Mouse (Mus musculus) ES-Bruce4 (cell line): ENCODE data around the gene Ssbp3. TPM values are rescaled to one million over a fixed set of nuclear protein-coding genes. Genes with fewer than 3 reads are reported as not detected.

ENCODE experiments used
- H3K27ac ChIP-seq: 2 replicates; pipeline ENCODE4 v1.5.1; 2012; ENCODE audit warnings: low read length, inconsistent platforms; ENCODE audit not compliant: insufficient read depth
- H3K27me3 ChIP-seq: 2 replicates; pipeline ENCODE4 v1.6.1; 2012; ENCODE audit warnings: mild to moderate bottlenecking, low read length, inconsistent platforms; ENCODE audit not compliant: control insufficient read depth, poor library complexity, insufficient read depth, severe bottlenecking
- H3K36me3 ChIP-seq: 2 replicates; pipeline ENCODE4 v1.6.1; 2012; ENCODE audit warnings: inconsistent platforms, mild to moderate bottlenecking, low read length, moderate library complexity; ENCODE audit not compliant: control insufficient read depth, poor library complexity, insufficient read depth, severe bottlenecking
- H3K4me1 ChIP-seq: one replicate; pipeline ENCODE4 v1.8.1; 2011; ENCODE audit warnings: low read length; ENCODE audit not compliant: control insufficient read depth, insufficient read depth
- H3K4me3 ChIP-seq: 2 replicates; pipeline ENCODE4 v1.5.1; 2011; ENCODE audit warnings: low read depth, mild to moderate bottlenecking, low read length
- H3K9ac ChIP-seq: 2 replicates; pipeline ENCODE4 v1.6.1; 2012; ENCODE audit warnings: low read depth, mild to moderate bottlenecking, inconsistent platforms; ENCODE audit not compliant: poor library complexity, severe bottlenecking
- H3K9me3 ChIP-seq: replicated peaks from 2 replicates; pipeline ENCODE4 v1.6.1; 2012; ENCODE audit warnings: mild to moderate bottlenecking, low read length, inconsistent platforms; ENCODE audit not compliant: control insufficient read depth, poor library complexity, insufficient read depth, severe bottlenecking
- CTCF ChIP-seq: IDR thresholded peaks from one replicate; pipeline ENCODE4 v1.8.1; 2011; ENCODE audit warnings: low read depth, low read length
- EP300 ChIP-seq: IDR thresholded peaks from 2 replicates; pipeline ENCODE4 v1.6.1; 2011; ENCODE audit warnings: low read depth, low read length; ENCODE audit not compliant: insufficient read depth
- POLR2A ChIP-seq: IDR thresholded peaks from one replicate; pipeline ENCODE4 v1.8.1; 2011; ENCODE audit warnings: low read length; ENCODE audit not compliant: insufficient read depth
- polyA plus RNA-seq: library from polyadenylated mRNA; stranded (reverse); fragments of >200 nt; gene quantifications from 2 replicates; pipeline ENCODE4 v1.2.4, GENCODE M21; 2011; ENCODE audit warnings: low read depth; ENCODE audit not compliant: missing spikeins, insufficient read depth, insufficient read length

Gene Ssbp3
- polyA plus RNA-seq, 1 experiment, result 245 TPM

GRCm38 (mm10) chr4:106913411-106914049 lies 3.0 kb downstream of the Ssbp3 start:
- H3K9ac ChIP-seq, result no peak overlapping the region
- H3K27me3 ChIP-seq, result no peaks in the 10 kb centered on the region
- H3K36me3 ChIP-seq, result peaks cover 14% of the 10 kb centered on the region
- H3K4me1 ChIP-seq, result peaks cover 2% of the 10 kb centered on the region
- no peaks in the 10 kb centered on the region for H3K9me3 ChIP-seq
- no peak overlapping the region for H3K27ac ChIP-seq
- no peak overlapping the region for H3K4me3 ChIP-seq
- no peak for TF ChIP-seq POLR2A
- TF ChIP-seq CTCF, result no peak
- no peak for TF ChIP-seq EP300

- Histone ChIP-seq H3K9me3 (no peaks in the 10 kb centered on the region), H3K4me1 (no peaks in the 10 kb centered on the region), H3K4me3 (no peak overlapping the region), H3K27ac (no peak overlapping the region), H3K36me3 (peaks cover 20% of the 10 kb centered on the region), H3K27me3 (no peaks in the 10 kb centered on the region), H3K9ac (no peak overlapping the region)
- TF ChIP-seq EP300 (no peak), CTCF (no peak), POLR2A (no peak)
These were observed 4.8 kb downstream of the Ssbp3 start for GRCm38 (mm10) chr4:106915265-106915664.

GRCm38 (mm10) chr4:106918263-106918662 lies 7.8 kb downstream of the Ssbp3 start:
- Histone ChIP-seq H3K9me3 (no peaks in the 10 kb centered on the region), H3K27me3 (no peaks in the 10 kb centered on the region), H3K4me3 (no peak overlapping the region), H3K9ac (no peak overlapping the region), H3K36me3 (peaks cover 24% of the 10 kb centered on the region), H3K27ac (no peak overlapping the region), H3K4me1 (no peaks in the 10 kb centered on the region)
- TF ChIP-seq POLR2A, result no peak
- no peak for TF ChIP-seq EP300
- no peak for TF ChIP-seq CTCF

GRCm38 (mm10) chr4:106920119-106920518 lies 9.6 kb downstream of the Ssbp3 start:
- H3K9me3 ChIP-seq, result no peaks in the 10 kb centered on the region
- H3K36me3 ChIP-seq, result peaks cover 28% of the 10 kb centered on the region
- TF ChIP-seq POLR2A (no peak), EP300 (no peak), CTCF (no peak)
- no peaks in the 10 kb centered on the region for H3K27me3 ChIP-seq
- no peak overlapping the region for H3K9ac ChIP-seq
- H3K4me3 ChIP-seq, result no peak overlapping the region
- H3K27ac ChIP-seq, result no peak overlapping the region
- H3K4me1 ChIP-seq, result no peaks in the 10 kb centered on the region

GRCm38 (mm10) chr4:106921375-106922336 lies 11.2 kb downstream of the Ssbp3 start:
- peaks cover 16% of the 10 kb centered on the region for H3K36me3 ChIP-seq
- no peaks in the 10 kb centered on the region for H3K4me1 ChIP-seq
- TF ChIP-seq EP300 (no peak), CTCF (no peak), POLR2A (no peak)
- no peak overlapping the region for H3K4me3 ChIP-seq
- H3K9ac ChIP-seq, result no peak overlapping the region
- no peaks in the 10 kb centered on the region for H3K9me3 ChIP-seq
- no peaks in the 10 kb centered on the region for H3K27me3 ChIP-seq
- no peak overlapping the region for H3K27ac ChIP-seq

GRCm38 (mm10) chr4:106922919-106923318 lies 12.4 kb downstream of the Ssbp3 start:
- TF ChIP-seq POLR2A, result no peak
- TF ChIP-seq CTCF, result no peak
- TF ChIP-seq EP300, result no peak
- no peak overlapping the region for H3K9ac ChIP-seq
- H3K36me3 ChIP-seq, result peaks cover 13% of the 10 kb centered on the region
- H3K27me3 ChIP-seq, result no peaks in the 10 kb centered on the region
- H3K27ac ChIP-seq, result no peak overlapping the region
- no peaks in the 10 kb centered on the region for H3K4me1 ChIP-seq
- no peaks in the 10 kb centered on the region for H3K9me3 ChIP-seq
- H3K4me3 ChIP-seq, result no peak overlapping the region
